Mouse (Mus musculus) lung, embryonic 14.5 days (tissue): ENCODE results near the gene Narfl. TPM values are rescaled to one million over a fixed set of nuclear protein-coding genes. Genes with fewer than 3 reads are reported as not detected.

Source experiments
- ATAC-seq: fragments of 200-750 bp; cut with Nextera tagmentation; 2 replicates; pipeline ENCODE4 v1.8.0; 2017; ENCODE audit warnings: mild to moderate bottlenecking, moderate TSS enrichment, moderate library complexity; ENCODE audit not compliant: insufficient read depth
- DNase-seq: peaks from one replicate; pipeline ENCODE4 v3.0.0-alpha.2; 2015
- H3K27ac ChIP-seq: fragments of 300-500 bp; sonication (generic); 2 replicates; pipeline ENCODE4 v1.5.1; 2014; ENCODE audit warnings: low read depth, mild to moderate bottlenecking, moderate library complexity
- H3K27me3 ChIP-seq: fragments of 300-500 bp; sonication (generic); 2 replicates; pipeline ENCODE4 v1.6.1; 2014; ENCODE audit warnings: low read length, control low read depth; ENCODE audit not compliant: insufficient read depth
- H3K36me3 ChIP-seq: fragments of 300-500 bp; sonication (generic); 2 replicates; pipeline ENCODE4 v1.6.1; 2014; ENCODE audit warnings: control low read depth; ENCODE audit not compliant: insufficient read depth
- H3K4me1 ChIP-seq: fragments of 300-500 bp; sonication (generic); 2 replicates; pipeline ENCODE4 v1.6.1; 2014; ENCODE audit warnings: antibody characterized with exemption, control low read depth; ENCODE audit not compliant: insufficient read depth
- H3K4me2 ChIP-seq: fragments of 300-500 bp; sonication (generic); 2 replicates; pipeline ENCODE4 v1.6.1; 2014; ENCODE audit warnings: mild to moderate bottlenecking
- H3K4me3 ChIP-seq: fragments of 300-500 bp; sonication (generic); 2 replicates; pipeline ENCODE4 v1.5.1; 2014; ENCODE audit warnings: low read depth, low read length
- H3K9ac ChIP-seq: fragments of 300-500 bp; sonication (generic); 2 replicates; pipeline ENCODE4 v1.6.1; 2014
- H3K9me3 ChIP-seq: fragments of 300-500 bp; sonication (generic); 2 replicates; pipeline ENCODE4 v1.6.1; 2016; ENCODE audit warnings: low read depth, low read length, control low read depth
- CTCF ChIP-seq: IDR thresholded peaks from 2 replicates; pipeline ENCODE4 v1.5.1; 2016; ENCODE audit warnings: antibody characterized with exemption, low read depth
- WGBS: fragments of 180-500 bp; shearing (Covaris S2); extraction: QIAGEN DNeasy Blood & Tissue Kit; methylation state at CpG from one replicate; pipeline ENCODE4 v1.1.7; 2014; 5-methylcytosine and 5-hydroxymethylcytosine counted together
- polyA plus RNA-seq: library from polyadenylated mRNA; unstranded; fragments of >200 nt; fragmentation: Nextera tagmentation; extraction: Ambion mirVana; gene quantifications from 2 replicates; pipeline ENCODE4 v1.2.1, GENCODE M21; 2014

Narfl gene
- polyA plus RNA-seq, 1 experiment from 2014 or later, result 25.6 TPM

- Histone ChIP-seq H3K4me3 (peak overlapping the region; percentile 64), H3K27ac (no peak overlapping the region), H3K4me2 (peak overlapping the region; percentile 86), H3K9me3 (no peaks in the 10 kb centered on the region), H3K27me3 (no peaks in the 10 kb centered on the region), H3K36me3 (peaks cover 58% of the 10 kb centered on the region), H3K4me1 (peaks cover 9% of the 10 kb centered on the region), H3K9ac (peak overlapping the region; percentile 75)
- DNase-seq, result no peak
- WGBS, result 64% methylated on average over 15 of the region's 15 CpGs
- no peak for ATAC-seq
- TF ChIP-seq CTCF, result no peak
These were observed 10.4 kb downstream of the Narfl start for GRCm38 (mm10) chr17:25783861-25784574.

DNA sequence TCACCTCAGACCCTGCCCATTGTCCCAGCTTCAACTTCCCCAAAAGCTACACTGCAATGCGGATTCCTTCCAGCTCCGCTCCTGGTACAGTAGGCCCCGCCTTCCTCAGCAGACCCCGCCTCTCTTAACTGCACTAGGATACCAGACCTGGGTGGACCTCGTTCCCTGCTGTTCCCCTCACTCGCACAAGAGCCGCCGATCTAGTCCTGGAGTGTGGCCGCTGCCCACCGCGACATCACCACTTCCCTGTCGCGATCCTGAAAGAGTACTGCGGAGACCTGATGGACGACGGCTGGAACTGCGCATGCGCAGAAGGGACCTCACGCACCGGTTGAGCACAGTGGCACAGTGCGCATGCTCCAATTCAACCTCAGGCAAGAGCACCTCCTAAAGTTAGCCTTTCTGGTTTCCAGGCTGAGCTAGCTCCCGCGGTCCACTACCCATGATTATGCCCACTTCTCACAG, 11.7 kb downstream of the Narfl start, which contains the start of gene Haghl:
Gene Haghl, minus strand, starts transcription at position 393 of the 465 bp plus-strand sequence.
- Histone ChIP-seq H3K36me3 (peaks cover 59% of the 10 kb centered on the region), H3K27ac (peak within 1 kb of the TSS; percentile 80)
- ATAC-seq, result peak; percentile 86

GRCm38 (mm10) chr17:25786280-25786679, 12.7 kb downstream of the Narfl start, which contains the start of gene Ccdc78:
Gene Ccdc78 (plus strand): TSS chr17:25786580.
- Histone ChIP-seq H3K4me1 (peaks cover 9% of the 10 kb centered on the region), H3K36me3 (peaks cover 55% of the 10 kb centered on the region), H3K4me2 (peak within 1 kb of the TSS; percentile 86), H3K9me3 (no peaks in the 10 kb centered on the region), H3K27ac (peak within 1 kb of the TSS; percentile 80), H3K27me3 (no peaks in the 10 kb centered on the region), H3K9ac (peak within 1 kb of the TSS; percentile 75), H3K4me3 (peak within 1 kb of the TSS; percentile 64)
- no peak for TF ChIP-seq CTCF
- WGBS, result 76% methylated on average over 3 of the region's 3 CpGs
- DNase-seq (no peak), ATAC-seq (no peak)

More for the DNA sequence above, 11.7 kb downstream of the Narfl start, which contains the start of gene Haghl:
- Histone ChIP-seq H3K4me1 (peaks cover 9% of the 10 kb centered on the region), H3K4me3 (peak within 1 kb of the TSS; percentile 64), H3K9ac (peak within 1 kb of the TSS; percentile 75), H3K4me2 (peak within 1 kb of the TSS; percentile 86), H3K27me3 (no peaks in the 10 kb centered on the region), H3K9me3 (no peaks in the 10 kb centered on the region)
- peak; percentile 19; the same call in 1 of the 2 replicates for TF ChIP-seq CTCF
- peak; percentile 99 for DNase-seq
- under 1% methylated on average over 23 of the region's 23 CpGs for WGBS

DNA sequence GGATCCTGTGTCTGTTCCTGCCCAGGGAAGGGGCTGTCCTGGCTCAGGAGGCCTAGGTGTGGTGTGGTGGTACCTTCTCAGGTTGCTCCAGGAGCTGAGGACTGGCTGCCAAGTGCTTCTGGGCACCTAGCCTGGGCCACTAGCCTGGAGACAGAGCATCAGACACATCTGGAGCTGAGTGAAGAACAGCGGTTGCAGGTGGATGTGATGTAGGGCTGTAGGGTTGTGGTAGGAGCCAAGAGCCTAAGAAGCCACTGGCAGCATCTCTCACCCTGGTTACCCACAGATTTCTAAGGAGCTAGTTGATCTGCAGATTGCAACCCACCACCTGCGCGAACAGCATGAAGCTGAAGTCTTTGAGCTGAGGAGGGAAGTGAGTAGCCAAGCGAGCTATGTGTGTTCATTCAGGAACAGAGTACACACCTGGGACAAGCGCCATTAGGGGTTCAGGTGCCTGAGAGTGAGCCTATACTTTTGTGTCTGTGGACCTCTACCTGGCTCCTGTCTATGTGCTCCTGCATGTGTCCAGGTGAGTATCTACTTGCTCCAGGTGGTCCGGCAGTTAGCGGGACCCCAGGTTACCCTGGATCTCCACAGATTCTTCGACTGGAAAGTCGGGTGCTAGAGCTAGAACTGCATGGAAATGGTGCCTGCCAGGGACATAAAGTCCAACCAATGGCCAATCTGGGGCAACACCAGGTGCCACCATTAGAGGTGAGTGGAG, 13.4 kb downstream of the Narfl start:
- Histone ChIP-seq H3K4me2 (no peak overlapping the region), H3K9ac (no peak overlapping the region), H3K27ac (no peak overlapping the region), H3K4me1 (peaks cover 9% of the 10 kb centered on the region), H3K27me3 (no peaks in the 10 kb centered on the region), H3K4me3 (no peak overlapping the region), H3K36me3 (peaks cover 49% of the 10 kb centered on the region), H3K9me3 (no peaks in the 10 kb centered on the region)
- no peak for TF ChIP-seq CTCF
- DNase-seq (no peak), ATAC-seq (no peak)
- 92% methylated on average over 9 of the region's 9 CpGs for WGBS

DNA sequence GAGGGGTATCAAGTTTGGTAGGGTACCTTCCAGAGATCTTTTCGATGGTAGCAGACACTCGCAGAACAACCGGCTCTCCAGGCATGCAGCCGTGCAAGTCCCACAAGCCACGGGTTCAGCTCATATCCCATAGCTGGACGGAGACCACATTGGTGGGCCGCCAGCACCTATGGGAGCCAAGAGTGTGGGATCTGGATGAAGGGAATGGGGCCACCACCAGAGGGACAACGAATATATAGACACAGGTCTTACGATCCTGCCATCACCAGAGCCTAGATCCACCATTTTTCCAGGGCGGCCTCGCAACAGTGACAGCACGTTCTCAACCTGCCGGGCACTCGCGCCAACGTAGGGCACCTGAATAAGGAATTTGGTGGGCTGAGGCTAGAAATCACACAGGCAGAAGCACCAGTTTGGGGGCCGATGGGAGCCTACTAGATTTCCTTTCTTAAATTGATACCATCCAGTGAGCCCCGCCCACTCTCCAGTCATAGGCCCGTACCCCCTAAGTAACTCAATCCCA, 17.8 kb downstream of the Narfl start:
- Histone ChIP-seq H3K9me3 (no peaks in the 10 kb centered on the region), H3K4me1 (peaks cover 14% of the 10 kb centered on the region), H3K27me3 (no peaks in the 10 kb centered on the region), H3K27ac (peak overlapping the region; percentile 94), H3K9ac (peak overlapping the region; percentile 71), H3K4me3 (peak overlapping the region; percentile 74), H3K4me2 (peak overlapping the region; percentile 67), H3K36me3 (peaks cover 36% of the 10 kb centered on the region)
- 24% methylated on average over 19 of the region's 19 CpGs for WGBS
- ATAC-seq (no peak; the same call in 1 of the 2 replicates), DNase-seq (peak; percentile 77)
- peak; percentile 43 for TF ChIP-seq CTCF

- under 1% methylated on average over 45 of the region's 45 CpGs for WGBS
- Histone ChIP-seq H3K4me3 (peak overlapping the region; percentile 74), H3K4me2 (peak overlapping the region; percentile 67), H3K9ac (peak overlapping the region; percentile 71), H3K27ac (peak overlapping the region; percentile 94), H3K9me3 (no peaks in the 10 kb centered on the region), H3K4me1 (peaks cover 14% of the 10 kb centered on the region), H3K36me3 (peaks cover 34% of the 10 kb centered on the region), H3K27me3 (no peaks in the 10 kb centered on the region)
- ATAC-seq, result peak; percentile 68
- DNase-seq, result peak; percentile 94
- no peak for TF ChIP-seq CTCF
These were observed 18.4 kb downstream of the Narfl start for GRCm38 (mm10) chr17:25791843-25792527.
